Mouse (Mus musculus) myocyte (in vitro differentiated cells): ENCODE results near the gene Dgcr6. TPM values are rescaled to one million over a fixed set of nuclear protein-coding genes. Genes with fewer than 3 reads are reported as not detected.

ENCODE experiments used
- H3K27me3 ChIP-seq: one replicate; pipeline ENCODE4 v1.6.1; 2011; ENCODE audit not compliant: control insufficient read depth, insufficient read depth, insufficient read length
- H3K36me3 ChIP-seq: one replicate; pipeline ENCODE4 v1.6.1; 2011; ENCODE audit not compliant: control insufficient read depth, insufficient read depth
- H3K4me2 ChIP-seq: one replicate; pipeline ENCODE4 v1.6.1; 2011; ENCODE audit warnings: low read depth, control low read depth
- H3K4me3 ChIP-seq: one replicate; pipeline ENCODE4 v1.5.1; 2011; ENCODE audit warnings: mild to moderate bottlenecking, control low read depth, moderate library complexity
- H3K79me2 ChIP-seq: one replicate; pipeline ENCODE4 v1.6.1; 2011; ENCODE audit not compliant: control insufficient read depth, insufficient read depth
- H3ac ChIP-seq: one replicate; pipeline ENCODE4 v1.6.1; 2011; ENCODE audit not compliant: control insufficient read depth, insufficient read length
- CEBPB ChIP-seq: IDR thresholded peaks from 2 replicates; pipeline ENCODE4 v1.6.1; 2011; ENCODE audit warnings: mild to moderate bottlenecking, moderate library complexity; ENCODE audit not compliant: poor library complexity, insufficient read depth, severe bottlenecking
- E2F4 ChIP-seq: IDR thresholded peaks from one replicate; pipeline ENCODE4 v1.6.1; 2011; ENCODE audit warnings: mild to moderate bottlenecking, control low read depth, moderate library complexity; ENCODE audit not compliant: insufficient read depth
- MAX ChIP-seq: IDR thresholded peaks from one replicate; pipeline ENCODE4 v1.6.1; 2011; ENCODE audit warnings: low read depth, mild to moderate bottlenecking, control low read depth
- MYOD1 ChIP-seq, 3 experiments: IDR thresholded peaks; one replicate each; pipeline ENCODE4 v1.6.1; 2011; ENCODE audit warnings: control low read depth in 2 of 3, low read depth in 2 of 3, mild to moderate bottlenecking in 2 of 3, moderate library complexity in 1 of 3; ENCODE audit not compliant: insufficient read length in 2 of 3, control insufficient read depth in 1 of 3
- MYOG ChIP-seq, 3 experiments: IDR thresholded peaks; one replicate each; pipeline ENCODE4 v1.6.1; 2011; ENCODE audit warnings: control low read depth in 2 of 3, low read depth in 2 of 3, mild to moderate bottlenecking in 2 of 3; ENCODE audit not compliant: insufficient read length in 2 of 3, control insufficient read depth in 1 of 3, insufficient read depth in 1 of 3
- POLR2A ChIP-seq: IDR thresholded peaks from one replicate; pipeline ENCODE4 v1.6.1; 2011; ENCODE audit warnings: low read depth, mild to moderate bottlenecking, control low read depth, moderate library complexity; ENCODE audit not compliant: insufficient read length
- POLR2AphosphoS2 ChIP-seq: IDR thresholded peaks from one replicate; pipeline ENCODE4 v1.6.1; 2011; ENCODE audit warnings: low read depth, control low read depth; ENCODE audit not compliant: insufficient read length
- REST ChIP-seq: IDR thresholded peaks from one replicate; pipeline ENCODE4 v1.6.1; 2011; ENCODE audit warnings: mild to moderate bottlenecking, control low read depth, moderate library complexity; ENCODE audit not compliant: insufficient read depth, insufficient read length
- SRF ChIP-seq: IDR thresholded peaks from one replicate; pipeline ENCODE4 v1.6.1; 2011; ENCODE audit warnings: low read depth; ENCODE audit not compliant: control insufficient read depth, insufficient read length
- TCF12 ChIP-seq: IDR thresholded peaks from one replicate; pipeline ENCODE4 v1.6.1; 2011; ENCODE audit warnings: mild to moderate bottlenecking, control low read depth; ENCODE audit not compliant: poor library complexity, insufficient read depth, severe bottlenecking
- TCF3 ChIP-seq: IDR thresholded peaks from one replicate; pipeline ENCODE4 v1.6.1; 2011; ENCODE audit warnings: low read depth, control low read depth; ENCODE audit not compliant: insufficient read length
- USF1 ChIP-seq: IDR thresholded peaks from one replicate; pipeline ENCODE4 v1.6.1; 2011; ENCODE audit warnings: low read depth, mild to moderate bottlenecking, control low read depth, moderate library complexity
- polyA plus RNA-seq: library from polyadenylated mRNA; unstranded; fragments of >200 nt; fragmentation: generic; extraction: Trizol; gene quantifications from one replicate; pipeline ENCODE4 v1.2.1, GENCODE M21; 2012; ENCODE audit warnings: missing spikeins

The Dgcr6 gene
- polyA plus RNA-seq, 1 experiment: 67.2 TPM

DNA sequence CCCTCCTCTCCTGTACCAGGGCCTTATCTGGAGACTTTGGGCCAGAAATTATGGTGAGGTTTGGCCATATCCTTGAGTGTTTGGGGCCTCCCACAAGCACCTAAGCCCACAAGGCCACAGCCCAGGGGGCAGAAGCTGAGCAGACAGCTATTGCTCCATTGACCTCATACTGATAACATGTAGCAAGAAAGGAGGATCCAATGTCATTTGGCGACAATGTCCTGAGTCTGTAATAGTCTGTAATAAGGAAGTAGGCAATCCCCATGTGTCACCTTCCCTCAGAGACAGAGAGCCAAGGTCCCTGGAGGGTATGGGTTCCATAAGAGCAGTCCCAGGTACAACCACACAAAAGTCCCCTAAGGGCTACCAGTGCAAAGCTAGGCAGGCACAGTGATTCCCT, 29.6 kb downstream of the Dgcr6 start:
- H3K36me3 ChIP-seq: no peaks in the 10 kb centered on the region
- no peaks in the 10 kb centered on the region for H3K79me2 ChIP-seq
- H3ac ChIP-seq: no peak overlapping the region
- H3K27me3 ChIP-seq: no peaks in the 10 kb centered on the region
- TF ChIP-seq SRF (no peak), MYOD1 (IDR thresholded peaks at IDR 0.05; ENCODE audit: control insufficient read depth in 1 of 3, insufficient read length in 2 of 3, low read depth in 2 of 3) (no peak), CEBPB (no peak), POLR2A (no peak), MYOG (IDR thresholded peaks at IDR 0.05; ENCODE audit: control insufficient read depth in 1 of 3, insufficient read depth in 1 of 3, insufficient read length in 2 of 3, low read depth in 2 of 3) (no peak), POLR2AphosphoS2 (no peak), E2F4 (no peak), MAX (no peak), TCF3 (no peak), USF1 (no peak), TCF12 (no peak), REST (no peak)
- no peak overlapping the region for H3K4me3 ChIP-seq
- H3K4me2 ChIP-seq: no peak overlapping the region

DNA sequence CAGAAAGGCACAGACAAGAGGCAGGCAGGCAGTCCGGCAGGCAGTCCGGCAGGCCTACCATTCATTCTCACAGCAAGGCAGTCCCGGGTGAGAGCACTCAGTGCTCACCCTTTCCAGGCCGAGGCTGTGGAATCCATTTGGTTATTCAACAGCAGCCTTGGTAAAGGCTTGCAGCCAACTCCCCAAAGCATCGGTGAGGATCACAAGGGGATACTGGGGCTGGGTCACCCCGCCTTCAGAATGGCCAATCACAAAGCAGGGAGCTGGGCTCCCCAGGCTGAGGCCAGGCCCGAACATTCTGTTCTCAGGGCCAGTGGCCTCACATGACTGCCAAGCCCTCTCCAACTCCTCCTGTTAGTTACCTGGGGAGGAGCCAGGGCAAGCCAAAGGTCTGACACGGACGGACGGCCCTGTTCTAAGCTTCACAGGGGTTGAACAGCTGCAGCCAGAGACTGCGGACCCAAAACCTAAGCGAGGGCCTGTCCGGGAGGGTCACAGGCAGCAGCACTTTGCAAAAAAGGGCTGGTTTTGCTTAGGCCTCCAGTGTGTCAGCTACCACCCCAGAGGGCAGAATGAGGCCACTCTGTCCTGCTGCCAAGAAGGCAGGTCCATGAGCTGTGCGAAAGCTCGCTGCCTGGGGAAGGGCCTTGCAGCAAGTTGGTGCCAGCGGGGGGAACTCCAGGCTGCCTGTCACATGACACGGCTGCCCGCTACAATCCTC, 30.7 kb downstream of the Dgcr6 start:
- Histone ChIP-seq H3K27me3 (no peaks in the 10 kb centered on the region), H3K4me2 (no peak overlapping the region), H3K36me3 (no peaks in the 10 kb centered on the region), H3K4me3 (no peak overlapping the region), H3K79me2 (no peaks in the 10 kb centered on the region), H3ac (no peak overlapping the region)
- no peak for TF ChIP-seq USF1
- TF ChIP-seq REST: no peak
- TF ChIP-seq SRF: no peak
- no peak for TF ChIP-seq MYOG (IDR thresholded peaks at IDR 0.05; ENCODE audit: control insufficient read depth in 1 of 3, insufficient read depth in 1 of 3, insufficient read length in 2 of 3, low read depth in 2 of 3)
- no peak for TF ChIP-seq MAX
- TF ChIP-seq MYOD1 (IDR thresholded peaks at IDR 0.05; ENCODE audit: control insufficient read depth in 1 of 3, insufficient read length in 2 of 3, low read depth in 2 of 3): no peak
- TF ChIP-seq POLR2AphosphoS2: no peak
- TF ChIP-seq POLR2A: no peak
- no peak for TF ChIP-seq CEBPB
- TF ChIP-seq TCF12: no peak
- TF ChIP-seq E2F4: no peak
- TF ChIP-seq TCF3: no peak

DNA sequence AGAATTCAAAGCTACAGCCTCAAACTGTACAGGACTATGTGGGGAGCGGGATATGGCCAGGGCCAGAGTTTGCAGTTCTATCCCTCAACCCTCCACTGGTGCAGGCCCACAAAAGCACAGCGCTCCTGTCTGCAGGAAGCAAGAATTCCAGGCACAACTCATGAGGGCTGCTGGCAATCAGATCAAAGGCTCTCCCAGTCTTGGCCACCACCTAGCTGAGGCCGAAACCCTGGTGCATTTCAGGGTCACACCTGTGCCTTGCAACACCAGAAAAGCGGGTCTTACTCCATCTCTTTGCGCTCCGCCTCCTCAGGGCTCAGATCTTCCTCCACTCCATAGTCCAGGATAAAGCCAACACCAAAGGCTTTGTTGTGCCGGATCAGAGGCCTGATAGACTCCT, 31.6 kb downstream of the Dgcr6 start:
- no peak overlapping the region for H3K4me3 ChIP-seq
- H3K79me2 ChIP-seq: no peaks in the 10 kb centered on the region
- H3K36me3 ChIP-seq: no peaks in the 10 kb centered on the region
- no peak for TF ChIP-seq MYOD1 (IDR thresholded peaks at IDR 0.05; ENCODE audit: control insufficient read depth in 1 of 3, insufficient read length in 2 of 3, low read depth in 2 of 3)
- no peak for TF ChIP-seq MYOG (IDR thresholded peaks at IDR 0.05; ENCODE audit: control insufficient read depth in 1 of 3, insufficient read depth in 1 of 3, insufficient read length in 2 of 3, low read depth in 2 of 3)
- no peak for TF ChIP-seq USF1
- H3K27me3 ChIP-seq: no peaks in the 10 kb centered on the region
- H3K4me2 ChIP-seq: no peak overlapping the region
- no peak overlapping the region for H3ac ChIP-seq

- Histone ChIP-seq H3K79me2 (no peaks in the 10 kb centered on the region), H3K36me3 (no peaks in the 10 kb centered on the region), H3K4me3 (no peak overlapping the region), H3ac (no peak overlapping the region), H3K4me2 (no peak overlapping the region), H3K27me3 (no peaks in the 10 kb centered on the region)
- TF ChIP-seq CEBPB (no peak), POLR2A (no peak), POLR2AphosphoS2 (no peak), E2F4 (no peak), SRF (no peak), MAX (no peak)
Measured at GRCm38 (mm10) chr16:18087101-18087500, 34.4 kb downstream of the Dgcr6 start.

DNA sequence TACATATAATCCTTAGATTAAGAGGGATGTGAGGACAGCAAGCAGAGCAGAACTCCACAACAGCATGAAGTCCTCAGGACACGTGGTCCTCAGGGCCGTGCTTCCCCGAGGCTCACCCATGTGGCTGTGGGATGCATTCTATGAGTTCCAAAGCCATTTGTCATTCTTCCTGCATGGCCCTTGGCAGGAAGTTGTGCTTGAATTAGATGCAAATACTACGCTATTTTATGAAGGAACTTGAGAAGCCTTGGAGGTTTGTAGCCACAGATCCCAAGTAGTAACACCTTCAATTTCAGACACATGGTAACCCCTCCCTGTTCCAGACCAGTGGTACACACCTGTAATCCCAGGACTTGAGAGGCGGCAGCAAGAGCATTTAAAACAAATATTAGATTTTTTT, 43.7 kb downstream of the Dgcr6 start:
- TF ChIP-seq MYOG (IDR thresholded peaks at IDR 0.05; ENCODE audit: control insufficient read depth in 1 of 3, insufficient read depth in 1 of 3, insufficient read length in 2 of 3, low read depth in 2 of 3) (peak in 1 of 3 experiments; percentile 31), USF1 (peak; percentile 93), REST (no peak), POLR2AphosphoS2 (no peak), MYOD1 (IDR thresholded peaks at IDR 0.05; ENCODE audit: control insufficient read depth in 1 of 3, insufficient read length in 2 of 3, low read depth in 2 of 3) (no peak), MAX (peak; percentile 95)
- Histone ChIP-seq H3ac (no peak overlapping the region), H3K4me2 (peak overlapping the region; percentile 44), H3K79me2 (no peaks in the 10 kb centered on the region), H3K4me3 (no peak overlapping the region), H3K27me3 (no peaks in the 10 kb centered on the region), H3K36me3 (no peaks in the 10 kb centered on the region)
